Mouse (Mus musculus): ENCODE measurements around the gene H2-DMb2. TPM values are rescaled to one million over a fixed set of nuclear protein-coding genes. Genes with fewer than 3 reads are reported as not detected.

Gene H2-DMb2
- polyA plus RNA-seq, 1 experiment from 2014 or later: 0.90 TPM

DNA sequence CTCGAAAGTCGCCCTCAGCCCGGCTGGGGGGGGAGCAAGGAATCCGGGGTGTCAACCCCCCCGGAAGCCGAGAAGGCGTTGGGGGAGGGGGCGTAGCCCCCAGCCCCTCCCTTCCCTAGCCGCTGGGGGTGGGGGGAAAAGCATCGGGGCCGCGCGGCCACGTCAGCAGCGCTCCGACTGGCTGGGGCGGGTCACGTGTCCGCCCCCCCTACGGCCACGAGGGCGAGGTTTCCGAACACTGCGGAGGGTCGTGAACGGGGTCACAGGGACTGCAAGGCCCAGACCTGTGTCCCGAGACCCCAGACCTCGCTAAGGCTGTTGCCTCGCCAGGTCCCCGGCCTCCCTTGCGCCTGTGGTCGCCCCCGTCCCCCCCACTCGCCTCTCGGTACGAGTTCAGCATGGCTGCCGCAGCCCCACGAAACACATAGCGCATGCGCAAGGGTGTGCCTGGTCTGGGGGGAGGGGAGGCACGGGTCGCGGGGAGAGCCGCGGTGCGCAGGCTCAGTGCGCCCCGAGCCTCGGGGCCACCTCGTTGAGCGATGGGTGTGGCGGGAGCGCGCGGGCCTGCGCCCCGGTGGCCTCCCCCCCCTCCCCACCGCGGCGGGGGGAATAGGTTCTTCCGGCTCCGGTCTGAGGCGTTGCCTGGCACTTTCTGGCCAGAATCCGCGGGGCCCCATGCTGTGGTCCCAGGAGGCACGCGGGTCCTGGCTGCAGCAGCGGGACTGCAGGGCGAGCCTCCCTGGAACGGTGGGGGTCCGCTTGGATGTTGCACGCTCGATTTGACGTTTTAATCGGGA, 20.7 kb upstream of the H2-DMb2 start, which contains the start of gene Brd2:
Gene Brd2 (minus strand): TSS at position 447 of the 797 bp plus-strand sequence.
- H3K4me3 ChIP-seq (replicated peaks; ENCODE audit: low read length): peak within 1 kb of the TSS; percentile 85
- ATAC-seq: peak; percentile 43
- H3K4me2 ChIP-seq (ENCODE audit: low read length): peak within 1 kb of the TSS; percentile 92
- under 1% methylated on average over 71 of the region's 75 CpGs for WGBS
- no peaks in the 10 kb centered on the region for H3K27me3 ChIP-seq (replicated peaks; ENCODE audit: control insufficient read depth, insufficient read depth, low read length)
- H3K36me3 ChIP-seq (ENCODE audit: control insufficient read depth, insufficient read depth): 0 out of 2 replicates have a peak, but pooled peaks cover 2% of the 10 kb centered on the region
- no peaks in the 10 kb centered on the region for H3K9me3 ChIP-seq (ENCODE audit: control insufficient read depth, low read length)
- peak within 1 kb of the TSS; percentile 97 for H3K9ac ChIP-seq (replicated peaks; ENCODE audit: low read depth, low read length)
- peaks cover 18% of the 10 kb centered on the region for H3K4me1 ChIP-seq (replicated peaks; ENCODE audit: control insufficient read depth, insufficient read depth, low read length)
- H3K27ac ChIP-seq (ENCODE audit: low read length): peak within 1 kb of the TSS; percentile 99

DNA sequence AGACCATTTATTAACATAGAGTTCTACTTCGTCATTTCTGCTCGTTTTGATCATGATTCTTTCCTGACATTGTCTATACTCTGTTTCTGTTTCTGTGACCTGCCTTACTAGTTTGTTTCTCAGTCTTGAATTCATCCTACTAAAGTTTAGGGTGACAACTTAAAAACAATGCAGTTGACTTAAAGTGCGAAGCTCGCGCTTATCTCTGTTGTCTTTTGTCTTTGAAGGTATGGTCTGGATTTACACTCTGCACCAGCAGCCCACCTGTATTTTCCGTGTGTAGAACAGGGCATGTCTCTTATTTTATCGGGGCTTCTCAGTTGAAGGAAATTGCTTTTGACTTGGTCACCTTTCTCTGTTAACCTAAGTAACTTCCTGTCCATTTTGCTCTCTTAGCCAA, 20.0 kb upstream of the H2-DMb2 start:
- Histone ChIP-seq H3K27ac (ENCODE audit: low read length) (peak overlapping the region; percentile 99), H3K4me2 (ENCODE audit: low read length) (peak overlapping the region; percentile 92), H3K27me3 (replicated peaks; ENCODE audit: control insufficient read depth, insufficient read depth, low read length) (no peaks in the 10 kb centered on the region), H3K36me3 (ENCODE audit: control insufficient read depth, insufficient read depth) (0 out of 2 replicates have a peak, but pooled peaks cover 2% of the 10 kb centered on the region), H3K4me1 (replicated peaks; ENCODE audit: control insufficient read depth, insufficient read depth, low read length) (peaks cover 18% of the 10 kb centered on the region), H3K4me3 (replicated peaks; ENCODE audit: low read length) (peak overlapping the region; percentile 85), H3K9me3 (ENCODE audit: control insufficient read depth, low read length) (no peaks in the 10 kb centered on the region), H3K9ac (replicated peaks; ENCODE audit: low read depth, low read length) (peak overlapping the region; percentile 97)
- 3% methylated on average over 7 of the region's 7 CpGs for WGBS
- no peak for ATAC-seq

DNA sequence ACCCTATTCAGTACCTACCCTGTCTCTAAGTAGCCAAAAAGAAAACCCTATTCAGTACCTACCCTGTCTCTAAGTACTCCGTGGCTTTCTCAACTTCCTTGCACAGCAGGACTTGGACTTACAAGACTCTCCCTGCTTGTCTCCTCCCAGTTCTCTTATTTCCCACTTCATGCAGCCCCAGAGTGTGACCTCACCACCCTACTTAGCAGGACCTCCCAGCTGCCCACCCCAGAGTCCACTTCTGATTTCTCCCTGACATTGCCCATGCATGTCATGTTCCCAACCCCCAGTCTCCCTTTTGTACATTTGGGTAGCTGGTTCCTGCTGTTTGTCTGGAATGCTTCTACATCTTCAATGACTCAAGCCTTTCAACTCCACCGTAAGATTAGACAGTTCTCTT, 19.6 kb upstream of the H2-DMb2 start:
- WGBS: 7% methylated on average over 2 of the region's 2 CpGs
- H3K27ac ChIP-seq (ENCODE audit: low read length): no peak overlapping the region
- no peaks in the 10 kb centered on the region for H3K9me3 ChIP-seq (ENCODE audit: control insufficient read depth, low read length)
- H3K36me3 ChIP-seq (ENCODE audit: control insufficient read depth, insufficient read depth): 0 out of 2 replicates have a peak, but pooled peaks cover 2% of the 10 kb centered on the region
- ATAC-seq: no peak
- H3K9ac ChIP-seq (replicated peaks; ENCODE audit: low read depth, low read length): peak overlapping the region; percentile 97
- peak overlapping the region; percentile 85 for H3K4me3 ChIP-seq (replicated peaks; ENCODE audit: low read length)
- H3K4me2 ChIP-seq (ENCODE audit: low read length): peak overlapping the region; percentile 92
- H3K4me1 ChIP-seq (replicated peaks; ENCODE audit: control insufficient read depth, insufficient read depth, low read length): peaks cover 22% of the 10 kb centered on the region
- H3K27me3 ChIP-seq (replicated peaks; ENCODE audit: control insufficient read depth, insufficient read depth, low read length): no peaks in the 10 kb centered on the region

DNA sequence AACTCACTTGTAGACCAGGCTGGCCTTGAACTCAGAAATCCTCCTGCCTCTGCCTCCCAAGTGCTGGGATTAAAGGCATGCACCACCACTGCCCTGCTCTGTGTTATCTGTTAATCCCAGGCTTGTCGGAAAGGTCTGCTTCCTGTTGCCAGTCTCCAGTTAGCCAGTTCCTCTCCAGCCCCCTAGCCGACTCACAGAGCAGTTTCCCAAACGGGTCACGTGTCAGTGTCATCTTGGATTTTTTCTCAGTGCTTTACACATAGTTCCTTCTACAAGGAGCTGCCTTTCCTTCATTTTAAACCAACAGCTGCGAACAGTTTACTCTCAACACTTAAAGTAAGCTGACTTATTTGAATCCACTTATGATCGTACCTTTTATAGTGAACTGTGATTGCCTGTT, 18.5 kb upstream of the H2-DMb2 start:
- Histone ChIP-seq H3K4me3 (replicated peaks; ENCODE audit: low read length) (no peak overlapping the region), H3K27me3 (replicated peaks; ENCODE audit: control insufficient read depth, insufficient read depth, low read length) (no peaks in the 10 kb centered on the region), H3K27ac (ENCODE audit: low read length) (no peak overlapping the region), H3K4me2 (ENCODE audit: low read length) (no peak overlapping the region), H3K4me1 (replicated peaks; ENCODE audit: control insufficient read depth, insufficient read depth, low read length) (peaks cover 32% of the 10 kb centered on the region), H3K36me3 (ENCODE audit: control insufficient read depth, insufficient read depth) (no peaks in the 10 kb centered on the region), H3K9ac (replicated peaks; ENCODE audit: low read depth, low read length) (no peak overlapping the region), H3K9me3 (ENCODE audit: control insufficient read depth, low read length) (no peaks in the 10 kb centered on the region)
- ATAC-seq: no peak
- WGBS: 93% methylated on average over 6 of the region's 6 CpGs

DNA sequence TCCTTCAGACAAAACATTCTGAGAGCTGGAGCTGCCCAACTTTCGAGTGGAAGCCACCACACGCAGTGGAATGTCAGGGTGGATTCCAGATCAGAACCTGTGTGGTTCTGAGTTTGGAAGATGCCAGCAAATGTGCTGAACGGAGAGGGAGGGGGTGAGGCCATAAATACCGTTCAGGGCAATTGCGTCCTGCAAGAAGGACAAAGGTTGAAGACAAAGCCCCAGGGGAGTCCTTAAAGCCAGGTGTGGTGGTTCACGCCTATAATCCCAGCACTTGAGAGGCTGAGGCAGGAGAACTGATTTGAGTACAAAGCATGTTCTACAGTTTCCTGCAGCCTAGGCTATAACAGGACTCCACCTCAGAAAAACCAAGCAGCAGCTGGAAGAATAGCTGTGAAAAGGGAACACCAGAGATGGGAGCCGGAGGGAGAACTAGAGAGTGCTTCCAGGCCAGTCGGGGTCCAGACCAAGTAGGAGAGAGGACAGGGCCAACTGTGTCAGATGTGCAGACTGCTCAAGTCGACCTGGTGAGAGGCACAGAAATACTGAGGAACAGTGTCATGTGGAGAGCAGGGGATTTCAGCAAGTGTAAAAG, 16.2 kb upstream of the H2-DMb2 start:
- no peaks in the 10 kb centered on the region for H3K9me3 ChIP-seq (ENCODE audit: control insufficient read depth, low read length)
- H3K27me3 ChIP-seq (replicated peaks; ENCODE audit: control insufficient read depth, insufficient read depth, low read length): no peaks in the 10 kb centered on the region
- WGBS: 62% methylated on average over 9 of the region's 9 CpGs
- peaks cover 32% of the 10 kb centered on the region for H3K4me1 ChIP-seq (replicated peaks; ENCODE audit: control insufficient read depth, insufficient read depth, low read length)
- no peak overlapping the region for H3K9ac ChIP-seq (replicated peaks; ENCODE audit: low read depth, low read length)
- no peak for ATAC-seq
- no peak overlapping the region for H3K4me2 ChIP-seq (ENCODE audit: low read length)
- no peaks in the 10 kb centered on the region for H3K36me3 ChIP-seq (ENCODE audit: control insufficient read depth, insufficient read depth)
- H3K27ac ChIP-seq (ENCODE audit: low read length): no peak overlapping the region
- no peak overlapping the region for H3K4me3 ChIP-seq (replicated peaks; ENCODE audit: low read length)

DNA sequence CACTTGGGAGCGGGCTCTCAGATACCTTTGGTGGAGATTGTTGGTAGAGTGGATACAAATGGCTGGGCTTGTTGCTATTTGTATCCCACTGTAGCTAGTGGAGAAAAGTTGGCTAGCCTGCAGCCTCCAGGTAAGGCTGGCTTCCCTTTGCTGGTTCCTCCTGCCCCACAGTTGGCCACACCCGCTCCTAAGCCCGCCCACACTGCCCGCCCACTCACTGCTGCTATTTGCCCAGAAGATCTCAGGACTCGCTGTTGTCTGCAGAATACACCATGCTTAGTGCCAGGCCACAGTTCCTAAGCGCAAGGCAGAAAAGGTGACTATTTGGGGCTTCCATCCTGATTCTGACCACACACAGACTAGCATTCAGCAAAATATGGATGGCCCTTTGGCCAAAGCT, 15.6 kb upstream of the H2-DMb2 start:
- no peak overlapping the region for H3K4me3 ChIP-seq (replicated peaks; ENCODE audit: low read length)
- no peaks in the 10 kb centered on the region for H3K36me3 ChIP-seq (ENCODE audit: control insufficient read depth, insufficient read depth)
- H3K9ac ChIP-seq (replicated peaks; ENCODE audit: low read depth, low read length): no peak overlapping the region
- H3K9me3 ChIP-seq (ENCODE audit: control insufficient read depth, low read length): no peaks in the 10 kb centered on the region
- 18% methylated on average over 6 of the region's 6 CpGs for WGBS
- no peaks in the 10 kb centered on the region for H3K27me3 ChIP-seq (replicated peaks; ENCODE audit: control insufficient read depth, insufficient read depth, low read length)
- H3K4me2 ChIP-seq (ENCODE audit: low read length): no peak overlapping the region
- no peak overlapping the region for H3K27ac ChIP-seq (ENCODE audit: low read length)
- H3K4me1 ChIP-seq (replicated peaks; ENCODE audit: control insufficient read depth, insufficient read depth, low read length): peaks cover 32% of the 10 kb centered on the region
- ATAC-seq: no peak

DNA sequence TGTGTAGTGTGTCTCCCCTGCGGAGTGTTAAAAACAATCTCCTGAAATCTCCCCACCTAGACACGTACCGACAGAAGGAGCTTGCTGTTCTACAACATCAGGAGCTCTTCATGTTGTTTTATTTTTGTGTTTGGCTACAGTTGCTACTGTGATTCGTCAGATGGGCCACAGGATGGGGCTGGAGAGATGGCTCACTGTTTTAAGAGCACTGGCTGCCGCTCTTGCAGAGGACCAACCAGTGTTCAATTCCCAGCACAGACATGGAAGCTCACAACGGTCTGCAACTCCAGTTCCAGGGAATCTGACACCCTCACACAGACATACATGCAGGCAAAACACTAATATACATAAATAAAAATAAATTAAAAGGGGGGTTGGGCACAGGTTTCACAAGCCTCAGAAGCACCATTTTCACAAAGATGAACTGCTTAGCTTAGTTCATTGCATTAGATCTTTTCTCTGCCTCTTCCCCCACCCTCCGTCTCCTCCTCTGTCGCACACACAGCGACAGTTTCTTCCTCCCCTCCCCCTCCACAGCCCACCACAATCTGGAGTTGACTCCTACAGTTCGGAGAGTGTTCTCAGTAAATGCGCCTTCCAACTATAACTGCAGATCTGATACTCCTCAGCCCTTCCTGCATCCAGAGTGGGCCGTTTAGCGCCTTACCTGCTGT, 14.7 kb upstream of the H2-DMb2 start:
- H3K4me1 ChIP-seq (replicated peaks; ENCODE audit: control insufficient read depth, insufficient read depth, low read length): peaks cover 28% of the 10 kb centered on the region
- ATAC-seq: peak; percentile 57
- no peaks in the 10 kb centered on the region for H3K9me3 ChIP-seq (ENCODE audit: control insufficient read depth, low read length)
- no peaks in the 10 kb centered on the region for H3K27me3 ChIP-seq (replicated peaks; ENCODE audit: control insufficient read depth, insufficient read depth, low read length)
- peak overlapping the region; percentile 68 for H3K27ac ChIP-seq (ENCODE audit: low read length)
- H3K4me3 ChIP-seq (replicated peaks; ENCODE audit: low read length): 0 out of 2 replicates have a peak overlapping the region, but pooled peaks have one; percentile 10
- no peak overlapping the region for H3K9ac ChIP-seq (replicated peaks; ENCODE audit: low read depth, low read length)
- 20% methylated on average over 13 of the region's 13 CpGs for WGBS
- peak overlapping the region; percentile 29 for H3K4me2 ChIP-seq (ENCODE audit: low read length)
- no peaks in the 10 kb centered on the region for H3K36me3 ChIP-seq (ENCODE audit: control insufficient read depth, insufficient read depth)

DNA sequence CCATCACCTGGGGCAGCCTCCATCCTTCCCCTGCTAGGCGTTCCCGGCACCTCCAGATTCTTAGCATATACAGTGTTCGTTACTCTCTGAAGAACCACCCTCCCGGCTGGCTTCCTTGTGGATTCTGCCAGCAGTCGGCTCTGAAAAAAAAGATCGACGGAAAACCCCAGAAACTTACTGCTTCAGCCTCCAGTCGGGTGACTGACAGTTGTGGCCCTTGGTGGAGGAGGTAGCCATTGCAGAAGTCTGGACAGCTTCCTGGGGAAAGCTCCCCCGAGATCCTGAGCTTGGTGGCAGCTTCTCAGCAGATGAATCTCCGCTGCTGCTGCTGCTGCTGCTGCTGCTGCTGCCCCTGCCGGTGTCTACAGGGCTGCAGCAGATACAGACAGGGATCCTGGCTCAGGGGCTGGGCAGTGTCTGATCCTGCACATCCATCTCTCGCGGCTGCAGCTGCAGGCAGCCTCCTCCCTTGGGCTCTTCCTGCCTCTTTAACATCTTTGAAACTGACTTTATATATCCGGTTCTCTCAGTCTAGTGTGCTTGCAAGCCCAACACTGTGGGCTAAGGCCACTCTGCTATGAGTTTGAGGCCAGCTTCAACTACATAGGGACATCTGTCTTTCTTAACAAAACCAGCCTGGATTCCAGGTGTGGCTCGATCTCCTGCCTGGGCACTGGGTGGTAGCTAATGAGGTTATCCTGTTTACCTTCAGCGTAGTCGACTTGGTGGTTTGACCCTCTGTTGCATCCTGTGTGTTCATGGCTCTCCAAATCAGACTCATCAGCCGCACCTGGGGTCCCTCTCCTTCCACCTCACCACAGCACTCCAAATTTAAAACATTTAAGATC, 13.9 kb upstream of the H2-DMb2 start:
- no peak for ATAC-seq

More for the DNA sequence above, 13.9 kb upstream of the H2-DMb2 start:
- WGBS: 18% methylated on average over 18 of the region's 18 CpGs
- no peak overlapping the region for H3K9ac ChIP-seq (replicated peaks; ENCODE audit: low read depth, low read length)
- H3K9me3 ChIP-seq (ENCODE audit: control insufficient read depth, low read length): no peaks in the 10 kb centered on the region
- H3K4me1 ChIP-seq (replicated peaks; ENCODE audit: control insufficient read depth, insufficient read depth, low read length): peaks cover 20% of the 10 kb centered on the region
- H3K27me3 ChIP-seq (replicated peaks; ENCODE audit: control insufficient read depth, insufficient read depth, low read length): no peaks in the 10 kb centered on the region
- H3K4me3 ChIP-seq (replicated peaks; ENCODE audit: low read length): 0 out of 2 replicates have a peak overlapping the region, but pooled peaks have one; percentile 10
- H3K27ac ChIP-seq (ENCODE audit: low read length): peak overlapping the region; percentile 68
- H3K36me3 ChIP-seq (ENCODE audit: control insufficient read depth, insufficient read depth): no peaks in the 10 kb centered on the region
- peak overlapping the region; percentile 29 for H3K4me2 ChIP-seq (ENCODE audit: low read length)

Data from forebrain, embryonic 16.5 days (tissue).